Mouse (Mus musculus): ENCODE measurements around the gene Dnah10. TPM values are rescaled to one million over a fixed set of nuclear protein-coding genes. Genes with fewer than 3 reads are reported as not detected.
"Not testable (repeated sequence)": the region's sequence is repeated elsewhere in the genome, so short reads cannot be mapped to it uniquely, and the experiment has no call there.

The Dnah10 gene
- total RNA-seq, 2 experiments from 2014 or later, result 0.32 to 0.38 TPM

DNA sequence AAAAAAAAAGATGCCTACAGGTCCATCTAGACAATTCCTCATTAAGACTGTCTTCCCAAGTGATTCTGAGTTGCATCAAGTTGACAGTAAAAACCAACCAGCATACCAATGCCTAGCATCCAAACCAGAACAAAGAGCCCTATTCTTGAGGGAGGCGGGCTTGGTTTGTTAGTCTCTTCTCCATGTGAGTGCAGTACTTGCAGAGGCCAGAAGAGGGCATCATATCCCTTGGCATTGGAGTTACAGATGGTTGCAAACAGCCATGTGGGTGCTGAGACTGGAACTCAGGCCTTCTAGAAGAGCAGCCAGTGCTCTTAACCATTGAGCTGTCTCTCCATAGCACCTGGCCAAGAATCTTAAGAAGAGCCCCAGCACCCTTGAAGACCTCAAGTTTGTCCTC, 36.9 kb downstream of the Dnah10 start:
- Histone ChIP-seq H3K27ac (no peak overlapping the region), H3K4me3 (no peak overlapping the region)
- no peak for DNase-seq (ENCODE audit: low spot score in 2 of 2)
- TF ChIP-seq CTCF (conservative IDR thresholded peaks at IDR 0.05), result peak; percentile 43

DNA sequence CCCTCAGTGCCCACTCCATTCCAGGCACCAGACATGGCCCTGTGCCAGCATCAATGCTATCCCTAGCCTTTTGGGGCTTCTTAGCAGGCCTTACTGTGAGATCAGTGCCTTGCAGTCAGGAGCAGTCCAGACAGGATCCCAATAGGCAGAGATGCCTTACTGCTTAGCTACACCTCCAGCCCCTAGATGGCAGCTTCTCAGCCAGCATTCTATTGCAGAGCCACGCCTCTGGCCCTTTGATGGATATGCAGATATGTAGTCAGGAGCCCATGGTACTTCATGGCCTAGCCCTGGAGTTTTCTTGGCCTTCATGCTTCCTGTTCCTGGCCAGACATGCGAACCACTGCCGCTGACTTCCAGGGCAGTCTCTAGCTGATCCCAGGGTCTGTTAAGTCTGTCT, 49.7 kb downstream of the Dnah10 start:
- peak; percentile 23 for TF ChIP-seq CTCF (conservative IDR thresholded peaks at IDR 0.05)
- Histone ChIP-seq H3K27ac (no peak overlapping the region), H3K4me3 (no peak overlapping the region)
- no peak for DNase-seq (ENCODE audit: low spot score in 2 of 2)

DNA sequence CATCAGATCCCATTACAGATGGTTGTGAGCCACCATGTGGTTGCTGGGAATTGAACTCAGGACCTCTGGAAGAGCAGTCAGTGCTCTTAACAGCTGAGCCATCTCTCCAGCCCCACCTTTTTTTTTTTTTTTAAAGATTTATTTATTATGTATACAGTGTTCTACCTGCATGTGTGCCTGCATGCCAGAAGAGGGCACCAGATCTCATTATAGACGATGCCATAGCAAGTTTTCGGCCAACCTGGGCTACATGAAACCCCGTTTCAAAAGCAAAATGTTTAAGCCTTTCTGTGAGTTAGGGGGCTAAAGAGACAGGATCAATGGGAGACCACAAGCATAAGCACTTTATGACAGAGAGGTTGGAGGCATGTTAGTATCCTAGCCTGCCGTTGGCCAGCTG, 51.4 kb downstream of the Dnah10 start:
- DNase-seq (ENCODE audit: low spot score in 2 of 2), result not testable (repeated sequence)

DNA sequence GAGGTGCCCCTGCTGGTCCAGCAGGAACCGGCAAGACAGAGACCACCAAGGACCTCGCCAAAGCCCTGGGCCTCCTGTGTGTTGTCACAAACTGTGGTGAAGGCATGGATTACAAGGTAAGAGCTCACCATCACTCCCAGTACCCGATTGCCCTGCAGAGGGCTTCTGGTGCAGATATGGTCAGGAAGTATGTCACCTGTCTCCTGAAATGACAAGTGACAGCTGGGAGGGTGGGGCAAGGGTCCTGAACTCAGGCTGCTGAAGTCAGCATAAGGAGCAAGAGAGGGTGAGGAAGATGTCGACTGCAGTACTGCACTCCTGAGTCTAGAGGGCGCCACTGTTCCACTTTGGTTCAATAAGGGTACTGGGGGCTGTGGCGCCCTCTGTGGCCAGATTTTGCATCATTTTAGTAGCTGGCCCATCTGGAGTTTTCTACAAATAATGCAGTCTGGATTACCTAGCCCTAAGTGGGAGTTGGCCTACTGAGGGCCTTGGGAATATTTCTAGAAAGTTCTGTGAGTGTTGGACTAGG, 52.4 kb downstream of the Dnah10 start:
- peak; percentile 45 to 57 for DNase-seq (ENCODE audit: low spot score in 2 of 2)
- Histone ChIP-seq H3K27ac (no peak overlapping the region), H3K4me3 (no peak overlapping the region)
- TF ChIP-seq CTCF (conservative IDR thresholded peaks at IDR 0.05), result peak; percentile 90

More for the DNA sequence above, 51.4 kb downstream of the Dnah10 start:
- peak; percentile 62 for TF ChIP-seq CTCF (conservative IDR thresholded peaks at IDR 0.05)
- H3K4me3 ChIP-seq, H3K27ac ChIP-seq: not testable (repeated sequence)

DNA sequence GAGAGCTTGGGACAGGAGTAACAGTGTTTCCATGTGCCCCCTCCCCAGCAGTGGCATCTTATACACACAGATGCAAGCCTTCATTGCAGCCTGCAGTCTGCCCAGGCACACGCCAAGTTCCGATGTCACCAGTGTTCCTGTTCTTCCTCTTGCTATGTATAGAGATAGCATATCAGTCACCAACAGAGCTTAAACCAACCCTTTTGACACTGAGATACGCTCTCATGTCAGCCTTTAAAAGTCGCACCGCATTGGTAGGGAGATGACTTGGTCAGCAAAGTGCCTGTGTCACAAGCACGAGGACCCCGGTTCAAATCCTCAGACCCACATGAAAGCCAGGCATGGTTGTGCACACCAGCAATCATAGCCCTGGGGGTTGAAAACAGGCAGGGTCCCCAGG, 55.0 kb downstream of the Dnah10 start:
- TF ChIP-seq CTCF (conservative IDR thresholded peaks at IDR 0.05), result no peak
- no peak overlapping the region for H3K27ac ChIP-seq
- H3K4me3 ChIP-seq, result no peak overlapping the region
- no peak for DNase-seq (ENCODE audit: low spot score in 2 of 2)

DNA sequence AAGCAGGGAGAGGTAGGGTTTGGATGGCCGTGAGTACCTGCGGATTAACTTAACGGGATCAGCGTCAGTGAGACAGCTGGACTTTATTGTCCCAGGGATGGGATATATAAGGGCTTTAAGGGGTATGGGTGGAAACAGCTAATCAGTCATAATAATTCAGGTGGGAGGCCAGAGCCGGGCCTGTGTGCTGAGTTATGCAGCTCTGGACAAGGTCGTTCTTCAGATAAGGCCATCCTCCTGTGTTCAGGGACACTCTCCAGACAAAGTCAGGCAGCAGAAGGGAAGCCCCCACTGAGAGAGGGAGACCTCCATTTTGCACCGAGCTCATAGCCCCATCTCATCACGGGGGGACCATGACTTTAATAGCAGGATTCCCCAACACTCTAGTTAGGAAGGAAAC, 56.8 kb downstream of the Dnah10 start:
- no peak for DNase-seq (ENCODE audit: low spot score in 2 of 2)
- TF ChIP-seq CTCF (conservative IDR thresholded peaks at IDR 0.05), result no peak
- no peak overlapping the region for H3K4me3 ChIP-seq
- no peak overlapping the region for H3K27ac ChIP-seq

DNA sequence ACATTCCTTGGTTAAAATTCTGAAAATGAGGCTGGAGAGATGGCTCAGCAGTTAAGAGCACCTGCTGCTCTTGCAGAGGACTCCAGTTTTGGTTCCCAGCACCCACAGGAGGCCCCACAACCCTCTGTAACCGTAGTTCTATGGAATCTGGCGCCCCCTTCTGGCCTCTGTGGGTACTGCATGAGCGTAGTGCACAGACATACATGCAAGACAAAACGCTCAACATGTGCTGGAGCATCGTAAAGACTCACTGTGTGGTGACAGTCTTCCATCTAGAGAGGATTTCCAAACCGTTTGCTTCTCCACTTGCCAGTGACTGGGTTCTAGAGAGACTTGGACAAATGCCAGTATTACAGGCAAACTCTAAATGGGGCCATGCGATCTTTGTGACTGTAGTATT, 60.8 kb downstream of the Dnah10 start:
- Histone ChIP-seq H3K27ac (no peak overlapping the region), H3K4me3 (no peak overlapping the region)
- peak; percentile 69 for TF ChIP-seq CTCF (conservative IDR thresholded peaks at IDR 0.05)
- DNase-seq (ENCODE audit: low spot score in 2 of 2), result no peak

DNA sequence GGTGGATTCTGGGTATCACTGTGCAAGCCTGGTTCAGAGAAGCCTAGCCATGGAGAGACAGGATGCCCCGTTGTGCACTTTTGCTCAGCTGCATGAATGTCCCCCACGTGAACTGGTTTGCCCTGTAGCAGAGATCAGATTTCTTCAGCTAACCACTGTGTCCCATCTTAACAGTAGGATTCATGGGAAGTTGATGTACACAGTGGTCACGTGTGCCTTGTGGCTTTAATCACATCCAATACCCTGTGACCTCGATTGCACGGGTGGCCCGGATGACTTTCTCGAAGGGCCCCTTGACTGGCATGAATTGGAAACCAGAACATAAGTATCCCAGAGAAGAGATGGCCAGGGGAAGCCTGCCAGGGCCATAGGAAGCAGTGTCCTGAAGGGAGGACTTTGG, 67.2 kb downstream of the Dnah10 start:
- no peak for TF ChIP-seq CTCF (conservative IDR thresholded peaks at IDR 0.05)
- Histone ChIP-seq H3K27ac (no peak overlapping the region), H3K4me3 (no peak overlapping the region)
- DNase-seq (ENCODE audit: low spot score in 2 of 2), result no peak

DNA sequence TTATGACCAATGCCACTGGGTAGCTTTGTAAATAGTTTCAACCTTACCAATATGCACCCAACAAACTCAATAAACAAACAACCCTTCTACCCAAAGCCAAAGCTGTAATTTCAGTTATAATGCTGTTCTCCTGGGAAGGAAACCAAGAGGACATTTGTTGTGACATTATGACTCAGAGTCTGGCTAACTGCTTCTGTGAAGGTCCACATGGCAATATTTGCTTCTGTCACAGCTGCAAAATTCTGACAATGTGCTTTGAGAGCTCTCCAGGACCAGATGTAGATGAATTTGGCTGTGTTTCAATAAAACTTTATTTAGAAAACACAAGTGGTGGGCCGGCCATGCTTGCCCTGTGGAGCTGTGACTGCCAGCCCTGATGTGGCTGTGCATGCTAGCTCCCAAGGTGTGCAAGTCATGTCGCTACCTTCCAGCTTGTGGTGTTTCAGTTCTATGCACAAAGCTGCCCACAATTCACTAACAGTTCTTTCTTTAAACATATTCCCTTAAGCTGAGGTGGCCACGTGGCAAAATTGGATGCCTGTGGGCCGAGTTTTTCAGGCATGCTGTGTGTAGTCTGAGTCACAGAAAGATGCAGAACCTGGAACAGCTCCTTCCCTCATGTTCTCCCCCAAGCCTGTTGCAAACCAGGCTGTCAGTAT, 85.0 kb downstream of the Dnah10 start:
- no peak for TF ChIP-seq CTCF (conservative IDR thresholded peaks at IDR 0.05)
- peak overlapping the region; percentile 32; the same call in 1 of the 2 replicates for H3K27ac ChIP-seq
- no peak overlapping the region for H3K4me3 ChIP-seq
- DNase-seq (ENCODE audit: low spot score in 2 of 2), result peak; percentile 61 to 62

DNA sequence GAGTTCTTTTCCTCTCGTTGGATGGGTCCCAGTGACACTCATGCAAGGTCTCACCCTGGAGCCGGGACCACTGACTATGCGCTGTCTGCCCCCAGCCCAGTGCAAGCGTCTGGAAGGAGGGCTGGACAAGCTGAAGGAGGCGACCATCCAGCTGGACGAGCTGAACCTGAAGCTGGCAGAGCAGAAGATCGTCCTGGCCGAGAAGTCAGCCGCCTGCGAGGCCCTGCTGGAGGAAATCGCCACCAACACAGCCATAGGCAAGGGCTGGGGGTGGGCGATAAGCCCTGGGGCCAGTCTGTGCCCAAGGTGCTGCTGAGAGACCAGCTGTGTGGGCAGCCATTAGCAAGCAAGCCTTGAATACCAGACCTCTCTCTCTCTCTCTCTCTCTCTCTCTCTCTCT, 87.6 kb downstream of the Dnah10 start:
- DNase-seq (ENCODE audit: low spot score in 2 of 2), result no peak
- no peak overlapping the region for H3K27ac ChIP-seq
- no peak overlapping the region for H3K4me3 ChIP-seq
- TF ChIP-seq CTCF (conservative IDR thresholded peaks at IDR 0.05), result no peak

DNA sequence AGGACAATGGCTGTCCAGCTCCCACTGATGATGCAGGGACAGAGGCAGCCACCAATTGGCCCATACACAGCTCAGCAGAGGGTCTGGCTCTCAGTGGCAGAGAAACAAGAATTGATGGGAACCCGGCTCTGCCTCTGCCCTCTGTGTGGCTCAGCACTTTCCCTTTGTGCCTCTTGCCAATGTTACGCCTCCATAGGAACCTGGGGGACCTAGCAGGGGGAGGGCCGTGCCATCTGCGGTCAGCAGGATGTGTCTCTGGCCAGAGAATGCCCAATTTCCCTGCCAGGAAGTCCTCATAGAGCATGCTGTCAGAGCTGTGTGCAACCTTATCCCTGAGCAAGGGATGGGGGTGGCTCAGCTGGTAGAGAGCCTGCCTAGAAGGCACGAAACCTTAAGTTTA, 89.9 kb downstream of the Dnah10 start:
- Histone ChIP-seq H3K4me3 (no peak overlapping the region), H3K27ac (no peak overlapping the region)
- no peak for TF ChIP-seq CTCF (conservative IDR thresholded peaks at IDR 0.05)
- no peak for DNase-seq (ENCODE audit: low spot score in 2 of 2)

DNA sequence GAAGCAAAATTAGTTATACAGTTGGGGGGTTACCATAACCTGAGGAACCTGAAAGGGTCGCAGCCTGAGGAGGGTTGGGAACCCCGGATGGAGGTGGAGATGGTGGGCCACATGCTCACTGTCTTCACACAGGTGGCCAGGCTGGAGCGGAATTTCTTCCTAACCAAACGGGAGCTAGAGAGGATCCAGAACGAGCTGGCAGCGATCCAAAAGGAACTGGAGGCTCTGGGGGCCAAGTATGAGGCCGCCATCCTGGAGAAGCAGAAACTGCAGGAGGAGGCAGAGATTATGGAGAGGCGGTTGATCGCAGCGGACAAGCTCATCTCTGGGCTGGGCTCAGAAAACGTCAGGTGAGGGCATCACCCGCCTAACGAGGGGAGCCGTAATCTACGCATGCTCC, 92.2 kb downstream of the Dnah10 start:
- no peak for DNase-seq (ENCODE audit: low spot score in 2 of 2)
- H3K4me3 ChIP-seq, result no peak overlapping the region
- no peak for TF ChIP-seq CTCF (conservative IDR thresholded peaks at IDR 0.05)
- no peak overlapping the region for H3K27ac ChIP-seq

DNA sequence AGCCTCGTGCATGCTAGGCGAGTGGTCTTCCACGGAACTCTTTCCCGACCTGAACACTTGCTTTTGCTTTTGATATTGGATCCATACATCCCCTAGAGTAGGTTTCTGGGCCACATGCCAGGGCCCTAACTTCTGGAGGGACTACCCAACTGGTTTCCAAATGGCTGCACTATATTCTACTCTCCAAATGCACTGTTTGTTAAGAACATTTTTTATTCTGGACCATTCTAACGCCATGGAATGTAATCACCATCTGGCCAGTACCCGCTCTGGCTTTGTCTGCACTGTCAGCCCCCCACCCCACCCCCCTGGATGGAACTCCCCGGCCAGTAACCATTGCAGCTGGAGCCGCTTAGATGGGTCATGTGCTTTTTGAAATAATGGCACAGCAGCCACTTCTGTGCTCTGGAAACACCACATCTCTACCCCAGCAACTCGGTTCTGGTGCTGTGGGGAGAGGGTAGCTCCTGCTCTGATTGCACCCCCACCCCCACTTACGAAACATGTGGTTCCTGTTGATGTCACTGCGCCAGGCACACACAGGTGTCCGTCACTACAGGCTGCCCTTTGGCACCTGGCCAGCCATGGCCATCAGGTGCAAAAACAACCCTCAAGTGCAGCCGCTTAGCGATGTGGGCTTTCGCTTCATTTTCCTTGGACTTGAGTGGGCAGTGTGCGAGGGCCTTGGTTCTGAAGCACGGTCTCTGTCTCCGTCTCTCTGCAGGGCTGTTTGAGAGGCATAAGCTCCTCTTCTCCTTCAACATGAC, 97.4 kb downstream of the Dnah10 start:
- H3K27ac ChIP-seq, result no peak overlapping the region
- no peak for DNase-seq (ENCODE audit: low spot score in 2 of 2)
- H3K4me3 ChIP-seq, result no peak overlapping the region
- TF ChIP-seq CTCF (conservative IDR thresholded peaks at IDR 0.05), result no peak

DNA sequence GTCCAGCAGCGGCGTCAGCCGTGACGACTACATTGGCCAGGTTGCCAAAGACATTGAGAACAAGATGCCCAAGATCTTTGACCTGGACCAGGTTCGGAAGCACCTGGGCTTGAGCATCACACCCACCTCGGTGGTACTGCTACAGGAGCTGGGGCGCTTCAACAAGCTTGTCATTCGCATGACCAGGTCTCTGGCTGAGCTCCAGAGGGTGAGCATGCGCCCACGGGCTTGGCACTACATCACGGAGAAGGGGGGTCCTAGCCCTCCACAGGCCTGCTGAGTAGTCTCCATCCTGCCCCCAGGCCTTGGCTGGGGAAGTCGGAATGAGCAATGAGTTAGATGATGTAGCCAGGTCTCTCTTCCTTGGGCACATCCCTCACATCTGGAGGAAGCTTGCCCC, 105.4 kb downstream of the Dnah10 start:
- H3K4me3 ChIP-seq, result no peak overlapping the region
- no peak for TF ChIP-seq CTCF (conservative IDR thresholded peaks at IDR 0.05)

More for the DNA sequence above, 105.4 kb downstream of the Dnah10 start:
- no peak overlapping the region for H3K27ac ChIP-seq
- no peak for DNase-seq (ENCODE audit: low spot score in 2 of 2)

Measured in layer of hippocampus, adult 2 months (tissue).